Mouse (Mus musculus): Measurements from ENCODE around the gene Scd2.

DNA sequence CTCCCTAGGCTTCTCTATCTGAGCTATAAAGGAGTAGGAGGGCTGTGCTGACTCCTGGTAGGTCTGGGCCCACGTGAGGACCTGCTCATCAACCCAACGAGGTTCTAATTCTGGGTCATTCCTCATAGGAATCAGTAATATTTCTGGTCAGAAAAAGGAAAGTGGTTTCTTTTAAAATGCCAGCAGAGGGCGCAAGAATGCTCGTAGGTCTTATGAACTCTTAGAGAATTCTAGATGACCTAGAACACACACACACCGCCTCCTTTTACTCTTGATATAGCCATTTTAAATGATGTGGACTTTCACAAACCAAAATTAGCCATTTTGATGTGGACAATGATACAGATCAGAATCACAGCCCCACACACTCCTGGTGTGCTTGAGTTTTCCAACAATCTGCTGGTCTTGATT is 47.7 kb upstream of the Scd2 start:
- TF ChIP-seq POLR2A (IDR thresholded peaks at IDR 0.05; ENCODE audit: insufficient read depth, low read length) (no peak), CTCF (IDR thresholded peaks at IDR 0.05; ENCODE audit: low read depth, low read length) (no peak), EP300 (IDR thresholded peaks at IDR 0.05; ENCODE audit: insufficient read depth, low read depth, low read length) (no peak)
